Mouse (Mus musculus) forebrain, embryonic 15.5 days (tissue): ENCODE measurements around the gene Omg. TPM values are rescaled to one million over a fixed set of nuclear protein-coding genes. Genes with fewer than 3 reads are reported as not detected.

Source experiments
- ATAC-seq: fragments of 200-750 bp; cut with Nextera tagmentation; replicated peaks from 2 replicates; pipeline ENCODE4 v1.8.0; 2017; ENCODE audit warnings: mild to moderate bottlenecking, moderate TSS enrichment, moderate library complexity
- H3K27ac ChIP-seq: fragments of 300-500 bp; sonication (generic); replicated peaks from 2 replicates; pipeline ENCODE4 v1.5.1; 2015; ENCODE audit warnings: mild to moderate bottlenecking, inconsistent platforms
- H3K27me3 ChIP-seq: fragments of 300-500 bp; sonication (generic); 2 replicates; pipeline ENCODE4 v1.6.1; 2015; ENCODE audit warnings: inconsistent platforms
- H3K36me3 ChIP-seq: fragments of 300-500 bp; sonication (generic); 2 replicates; pipeline ENCODE4 v1.6.1; 2015; ENCODE audit warnings: mild to moderate bottlenecking, inconsistent platforms
- H3K4me1 ChIP-seq: fragments of 300-500 bp; sonication (generic); 2 replicates; pipeline ENCODE4 v1.6.1; 2015; ENCODE audit warnings: inconsistent platforms
- H3K4me2 ChIP-seq: fragments of 300-500 bp; sonication (generic); replicated peaks from 2 replicates; pipeline ENCODE4 v1.6.1; 2015; ENCODE audit warnings: mild to moderate bottlenecking, inconsistent platforms
- H3K4me3 ChIP-seq: fragments of 300-500 bp; sonication (generic); 2 replicates; pipeline ENCODE4 v1.5.1; 2015; ENCODE audit warnings: mild to moderate bottlenecking, inconsistent platforms
- H3K9ac ChIP-seq: fragments of 300-500 bp; sonication (generic); replicated peaks from 2 replicates; pipeline ENCODE4 v1.6.1; 2015; ENCODE audit warnings: mild to moderate bottlenecking, inconsistent platforms
- H3K9me3 ChIP-seq: fragments of 300-500 bp; sonication (generic); 2 replicates; pipeline ENCODE4 v1.6.1; 2016; ENCODE audit warnings: inconsistent platforms
- WGBS: fragments of 180-500 bp; shearing (Covaris S2); methylation state at CpG from one replicate; pipeline ENCODE4 v1.1.7; 2015; ENCODE audit warnings: mixed read lengths; 5-methylcytosine and 5-hydroxymethylcytosine counted together
- polyA plus RNA-seq: library from polyadenylated mRNA; unstranded; fragments of >200 nt; fragmentation: Nextera tagmentation; extraction: Ambion mirVana; gene quantifications from 2 replicates; pipeline ENCODE4 v1.2.1, GENCODE M21; 2015

Omg gene
- 2.3 and 3.0 TPM in 2 replicates for polyA plus RNA-seq

- H3K9me3 ChIP-seq, result no peaks in the 10 kb centered on the region
- H3K4me2 ChIP-seq, result peak within 1 kb of the TSS; percentile 5
- no peaks in the 10 kb centered on the region for H3K36me3 ChIP-seq
- peaks cover 16% of the 10 kb centered on the region for H3K4me1 ChIP-seq
- peak within 1 kb of the TSS; percentile 4; the same call in 1 of the 2 replicates for H3K4me3 ChIP-seq
- WGBS, result 9% methylated on average over 8 of the region's 8 CpGs
- H3K27me3 ChIP-seq, result no peaks in the 10 kb centered on the region
- peak within 1 kb of the TSS; percentile 50 for H3K27ac ChIP-seq
- peak; percentile 73; the same call in 1 of the 2 replicates for ATAC-seq
- H3K9ac ChIP-seq, result 0 out of 2 replicates have a peak within 1 kb of the TSS, but pooled peaks have one; percentile 11
Observed at GRCm38 (mm10) chr11:79503845-79504244, at the start of gene Omg. Omg (minus strand) TSS chr11:79504084.

- peaks cover 73% of the 10 kb centered on the region for H3K36me3 ChIP-seq
- 90% methylated on average over 1 of the region's 1 CpGs for WGBS
Observed at GRCm38 (mm10) chr11:79552622-79553021, 48.7 kb upstream of the Omg start.

GRCm38 (mm10) chr11:79536293-79536692, 32.4 kb upstream of the Omg start:
- H3K27ac ChIP-seq, result no peak overlapping the region
- H3K9me3 ChIP-seq, result no peaks in the 10 kb centered on the region
- no peak overlapping the region for H3K9ac ChIP-seq
- no peak for ATAC-seq
- no peaks in the 10 kb centered on the region for H3K27me3 ChIP-seq
- 0 out of 2 replicates have a peak, but pooled peaks cover 2% of the 10 kb centered on the region for H3K4me1 ChIP-seq
- H3K4me3 ChIP-seq, result no peak overlapping the region
- H3K4me2 ChIP-seq, result no peak overlapping the region
- 97% methylated on average over 3 of the region's 3 CpGs for WGBS
- peaks cover 17% of the 10 kb centered on the region; the same call in 1 of the 2 replicates for H3K36me3 ChIP-seq

More at GRCm38 (mm10) chr11:79552622-79553021, 48.7 kb upstream of the Omg start:
- Histone ChIP-seq H3K4me2 (no peak overlapping the region), H3K27me3 (no peaks in the 10 kb centered on the region), H3K4me1 (no peaks in the 10 kb centered on the region), H3K9me3 (no peaks in the 10 kb centered on the region), H3K4me3 (no peak overlapping the region), H3K9ac (no peak overlapping the region), H3K27ac (no peak overlapping the region)
- ATAC-seq, result no peak

- Histone ChIP-seq H3K4me2 (no peak overlapping the region), H3K9ac (no peak overlapping the region), H3K36me3 (peaks cover 13% of the 10 kb centered on the region; the same call in 1 of the 2 replicates), H3K9me3 (no peaks in the 10 kb centered on the region), H3K27me3 (no peaks in the 10 kb centered on the region), H3K27ac (no peak overlapping the region), H3K4me1 (0 out of 2 replicates have a peak, but pooled peaks cover 2% of the 10 kb centered on the region), H3K4me3 (no peak overlapping the region)
- WGBS, result 94% methylated on average over 4 of the region's 4 CpGs
- ATAC-seq, result no peak
Observed at GRCm38 (mm10) chr11:79535554-79535953, 31.7 kb upstream of the Omg start.

DNA sequence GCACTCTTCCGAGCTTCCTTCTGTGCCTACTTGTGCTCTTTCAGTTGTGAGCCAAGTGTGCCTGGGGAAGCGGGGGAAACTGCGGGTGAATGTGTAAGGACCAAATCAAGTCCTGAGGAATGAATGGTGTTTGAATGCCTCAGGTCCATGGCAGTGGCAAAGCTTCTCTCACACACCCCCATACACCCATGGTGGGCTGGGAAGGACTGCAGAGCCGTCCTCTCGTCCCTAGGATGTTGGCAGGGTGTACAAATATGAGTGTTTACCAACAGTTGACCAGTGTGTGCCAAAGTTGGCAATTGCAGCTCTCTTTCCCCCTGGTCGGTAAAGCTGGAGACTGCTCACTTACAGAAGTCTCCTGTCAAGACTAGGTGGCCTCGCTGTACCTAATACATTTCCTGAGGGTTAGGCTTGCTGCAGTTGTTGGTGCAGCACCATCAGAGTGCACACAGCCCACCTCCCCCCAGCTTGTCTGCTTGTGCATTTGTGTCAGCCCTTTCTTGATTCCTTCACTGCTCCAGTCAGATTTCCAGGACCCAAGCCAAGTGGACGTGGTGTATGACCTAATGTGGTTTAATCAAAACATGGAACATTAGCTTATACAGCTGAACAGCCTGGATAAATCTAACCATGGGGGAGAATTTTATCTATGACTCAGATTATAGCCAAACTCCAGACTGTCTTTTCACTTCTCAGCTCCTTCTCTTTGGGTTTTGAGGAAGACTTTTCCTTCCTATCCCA, 30.2 kb upstream of the Omg start:
- peaks cover 8% of the 10 kb centered on the region; the same call in 1 of the 2 replicates for H3K36me3 ChIP-seq
- 67% methylated on average over 8 of the region's 8 CpGs for WGBS
- no peak overlapping the region for H3K27ac ChIP-seq

DNA sequence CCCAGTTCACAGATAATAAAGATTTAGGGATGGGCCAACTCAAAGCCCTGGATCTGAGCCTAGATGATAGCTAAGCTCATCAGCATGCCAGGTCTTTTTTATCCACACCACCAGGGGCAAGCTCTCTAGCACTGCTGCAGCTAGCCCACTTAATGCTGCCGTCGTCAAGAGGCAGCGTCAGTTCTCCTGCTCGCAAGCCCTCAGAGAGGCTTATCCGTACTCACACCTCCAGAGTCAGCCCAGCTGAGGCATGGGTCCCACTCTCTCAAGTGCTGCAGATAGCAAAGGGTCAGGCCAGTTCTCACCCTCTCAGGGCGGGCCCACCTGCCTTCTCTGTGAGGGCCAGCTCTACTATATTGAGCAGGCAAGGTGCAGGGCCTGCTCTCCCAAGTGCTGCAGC, 29.4 kb upstream of the Omg start:
- ATAC-seq, result no peak
- WGBS, result 83% methylated on average over 6 of the region's 6 CpGs

More for the DNA sequence above, 30.2 kb upstream of the Omg start:
- Histone ChIP-seq H3K9ac (no peak overlapping the region), H3K4me2 (no peak overlapping the region), H3K27me3 (no peaks in the 10 kb centered on the region), H3K4me3 (no peak overlapping the region), H3K4me1 (0 out of 2 replicates have a peak, but pooled peaks cover 2% of the 10 kb centered on the region), H3K9me3 (no peaks in the 10 kb centered on the region)
- ATAC-seq, result no peak

GRCm38 (mm10) chr11:79531485-79531884, 27.6 kb upstream of the Omg start:
- H3K9ac ChIP-seq, result no peak overlapping the region
- 94% methylated on average over 4 of the region's 4 CpGs for WGBS
- no peak for ATAC-seq

More for the DNA sequence above, 29.4 kb upstream of the Omg start:
- Histone ChIP-seq H3K4me3 (no peak overlapping the region), H3K4me1 (0 out of 2 replicates have a peak, but pooled peaks cover 2% of the 10 kb centered on the region), H3K4me2 (no peak overlapping the region), H3K27ac (no peak overlapping the region), H3K9ac (no peak overlapping the region), H3K9me3 (no peaks in the 10 kb centered on the region), H3K36me3 (peaks cover 7% of the 10 kb centered on the region; the same call in 1 of the 2 replicates), H3K27me3 (no peaks in the 10 kb centered on the region)

GRCm38 (mm10) chr11:79530774-79531173, 26.9 kb upstream of the Omg start:
- Histone ChIP-seq H3K27me3 (no peaks in the 10 kb centered on the region), H3K9me3 (no peaks in the 10 kb centered on the region), H3K4me3 (no peak overlapping the region), H3K27ac (no peak overlapping the region), H3K4me2 (no peak overlapping the region), H3K36me3 (peaks cover 4% of the 10 kb centered on the region; the same call in 1 of the 2 replicates), H3K4me1 (0 out of 2 replicates have a peak, but pooled peaks cover 2% of the 10 kb centered on the region), H3K9ac (no peak overlapping the region)
- ATAC-seq, result no peak
- 90% methylated on average over 11 of the region's 11 CpGs for WGBS

More at GRCm38 (mm10) chr11:79531485-79531884, 27.6 kb upstream of the Omg start:
- Histone ChIP-seq H3K4me3 (no peak overlapping the region), H3K9me3 (no peaks in the 10 kb centered on the region), H3K27ac (no peak overlapping the region), H3K4me2 (no peak overlapping the region), H3K4me1 (0 out of 2 replicates have a peak, but pooled peaks cover 2% of the 10 kb centered on the region), H3K36me3 (peaks cover 4% of the 10 kb centered on the region; the same call in 1 of the 2 replicates), H3K27me3 (no peaks in the 10 kb centered on the region)

DNA sequence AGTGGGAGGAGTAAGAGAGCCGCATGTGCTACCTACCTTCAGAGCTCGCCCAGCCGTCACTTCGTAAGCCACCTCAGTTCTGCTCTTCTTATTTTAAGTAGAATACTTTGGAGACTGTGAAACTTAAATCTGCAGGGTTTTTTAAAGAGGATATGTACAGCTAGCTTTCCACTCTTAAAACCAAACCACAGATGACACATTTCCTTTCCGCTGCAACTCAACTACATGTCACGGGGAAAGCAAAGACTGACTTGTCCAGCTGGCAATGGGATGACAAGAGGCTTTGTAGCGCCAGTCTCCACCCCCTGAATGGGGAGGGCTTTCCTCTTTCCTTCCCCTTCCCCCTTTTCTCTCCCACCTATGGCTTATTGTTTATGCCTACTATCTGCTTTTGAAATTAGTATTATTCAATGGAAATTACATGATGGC, 26.5 kb upstream of the Omg start, which contains the start of the genes Evi2 and Evi2a:
Evi2 (minus strand) TSS at position 257 of the 429 bp plus-strand sequence.
Evi2a (minus strand) TSS at position 277 of the 429 bp plus-strand sequence.
- Histone ChIP-seq H3K4me1 (0 out of 2 replicates have a peak, but pooled peaks cover 2% of the 10 kb centered on the region), H3K4me3 (no peak within 1 kb of the TSS), H3K27ac (no peak within 1 kb of the TSS), H3K27me3 (no peaks in the 10 kb centered on the region), H3K9ac (no peak within 1 kb of the TSS), H3K4me2 (no peak within 1 kb of the TSS), H3K9me3 (no peaks in the 10 kb centered on the region), H3K36me3 (peaks cover 4% of the 10 kb centered on the region; the same call in 1 of the 2 replicates)
- WGBS, result 81% methylated on average over 7 of the region's 7 CpGs
- ATAC-seq, result no peak

DNA sequence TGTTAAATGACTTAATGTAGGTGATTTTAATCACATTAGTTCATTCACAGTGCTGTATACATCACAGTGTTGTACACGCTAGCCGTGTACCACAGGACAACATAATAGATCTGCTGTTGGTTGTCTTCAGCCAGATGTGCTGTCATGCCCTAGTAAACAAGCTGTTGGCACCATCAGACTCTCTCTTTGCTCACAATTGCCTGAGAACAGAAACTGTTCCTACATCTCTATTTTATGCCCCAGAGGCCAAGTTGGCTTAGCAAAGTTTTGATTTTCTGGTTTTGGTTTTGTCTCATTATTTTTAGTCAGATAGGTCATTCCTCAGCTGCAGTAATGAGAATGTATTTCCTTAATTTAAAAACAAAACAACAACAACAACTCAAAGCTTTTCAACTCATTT, 25.9 kb upstream of the Omg start:
- peaks cover 4% of the 10 kb centered on the region; the same call in 1 of the 2 replicates for H3K36me3 ChIP-seq
- H3K27me3 ChIP-seq, result no peaks in the 10 kb centered on the region
- WGBS, result 83% methylated on average over 2 of the region's 2 CpGs
- no peak for ATAC-seq
- no peak overlapping the region for H3K9ac ChIP-seq
- 0 out of 2 replicates have a peak, but pooled peaks cover 2% of the 10 kb centered on the region for H3K4me1 ChIP-seq
- no peak overlapping the region for H3K4me2 ChIP-seq
- H3K4me3 ChIP-seq, result no peak overlapping the region
- no peaks in the 10 kb centered on the region for H3K9me3 ChIP-seq
- no peak overlapping the region for H3K27ac ChIP-seq

DNA sequence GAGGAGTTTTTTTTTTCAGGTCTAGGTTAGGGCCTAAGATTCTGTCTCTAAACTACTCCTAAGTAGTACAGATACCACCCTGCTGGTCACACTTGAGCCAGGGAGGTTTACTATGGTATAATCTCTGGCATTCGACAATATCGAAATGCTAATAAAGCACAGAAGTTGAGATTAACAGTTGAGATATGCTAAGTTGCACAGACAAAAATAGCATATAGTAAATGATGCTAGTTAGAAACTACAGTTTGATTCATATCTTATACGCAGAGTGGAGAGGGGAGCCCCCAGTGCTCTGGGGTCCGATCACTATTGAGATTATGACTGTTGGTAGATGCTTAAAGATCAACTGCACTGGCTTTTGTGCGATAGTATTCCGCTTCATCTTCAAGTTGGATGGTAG, 25.3 kb upstream of the Omg start:
- Histone ChIP-seq H3K27ac (no peak overlapping the region), H3K27me3 (no peaks in the 10 kb centered on the region), H3K9me3 (no peaks in the 10 kb centered on the region), H3K36me3 (peaks cover 4% of the 10 kb centered on the region; the same call in 1 of the 2 replicates), H3K4me1 (0 out of 2 replicates have a peak, but pooled peaks cover 1% of the 10 kb centered on the region), H3K4me3 (no peak overlapping the region), H3K9ac (no peak overlapping the region), H3K4me2 (no peak overlapping the region)
- no peak for ATAC-seq
- WGBS, result 97% methylated on average over 6 of the region's 6 CpGs

GRCm38 (mm10) chr11:79528601-79529000, 24.7 kb upstream of the Omg start:
- WGBS, result 96% methylated on average over 3 of the region's 3 CpGs
- H3K27me3 ChIP-seq, result no peaks in the 10 kb centered on the region
- H3K27ac ChIP-seq, result no peak overlapping the region
- no peak overlapping the region for H3K4me2 ChIP-seq
- H3K36me3 ChIP-seq, result peaks cover 4% of the 10 kb centered on the region; the same call in 1 of the 2 replicates
- no peak for ATAC-seq
- no peaks in the 10 kb centered on the region for H3K9me3 ChIP-seq
- H3K4me3 ChIP-seq, result no peak overlapping the region
- no peak overlapping the region for H3K9ac ChIP-seq
- H3K4me1 ChIP-seq, result no peaks in the 10 kb centered on the region
